Mouse (Mus musculus) urinary bladder, postnatal 10 days (tissue): Measurements from ENCODE around the gene Twf1.

Source experiments
- DNase-seq: peaks from one replicate; pipeline ENCODE4 v3.0.0; 2022; ENCODE audit warnings: low spot score

Gene Twf1

DNA sequence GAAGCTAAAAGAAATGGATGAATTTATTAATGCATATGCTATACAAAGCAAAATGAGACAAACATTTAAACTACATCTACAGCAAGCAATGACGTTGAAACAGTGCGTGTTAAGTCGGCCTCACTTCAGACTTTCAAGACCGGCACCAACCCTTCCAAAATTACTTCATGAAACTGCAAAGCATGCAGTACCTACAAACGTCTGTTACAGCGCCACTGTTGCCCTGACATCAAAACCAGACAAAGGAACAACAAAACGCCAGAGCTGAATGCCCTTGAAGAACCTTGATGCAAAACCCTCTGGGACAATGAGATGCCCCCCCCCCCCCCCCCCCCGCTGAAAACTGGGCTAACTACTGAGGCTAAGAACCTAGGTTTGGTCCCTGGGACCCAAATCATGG is 16.9 kb downstream of the Twf1 start:
- no peak for DNase-seq

DNA sequence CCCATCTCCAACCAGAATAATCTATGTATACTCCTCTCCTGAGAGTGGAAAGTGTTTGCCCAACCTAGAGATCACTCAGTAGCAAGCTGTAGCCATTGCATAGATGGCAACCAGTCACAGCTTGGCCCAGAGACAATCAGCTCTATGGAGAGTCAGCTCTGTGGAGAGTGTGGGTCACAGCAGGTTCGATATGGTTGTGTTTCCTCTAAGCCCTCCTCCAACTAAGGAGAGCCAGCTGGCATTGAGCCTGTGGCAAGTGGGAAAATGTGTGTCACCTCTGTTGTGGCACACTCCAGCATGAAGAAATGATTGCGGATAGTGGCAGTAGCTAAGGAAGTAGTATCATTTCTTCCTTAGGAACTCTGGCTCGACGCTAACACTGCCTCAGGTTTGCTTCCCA is 18.2 kb downstream of the Twf1 start:
- no peak for DNase-seq

DNA sequence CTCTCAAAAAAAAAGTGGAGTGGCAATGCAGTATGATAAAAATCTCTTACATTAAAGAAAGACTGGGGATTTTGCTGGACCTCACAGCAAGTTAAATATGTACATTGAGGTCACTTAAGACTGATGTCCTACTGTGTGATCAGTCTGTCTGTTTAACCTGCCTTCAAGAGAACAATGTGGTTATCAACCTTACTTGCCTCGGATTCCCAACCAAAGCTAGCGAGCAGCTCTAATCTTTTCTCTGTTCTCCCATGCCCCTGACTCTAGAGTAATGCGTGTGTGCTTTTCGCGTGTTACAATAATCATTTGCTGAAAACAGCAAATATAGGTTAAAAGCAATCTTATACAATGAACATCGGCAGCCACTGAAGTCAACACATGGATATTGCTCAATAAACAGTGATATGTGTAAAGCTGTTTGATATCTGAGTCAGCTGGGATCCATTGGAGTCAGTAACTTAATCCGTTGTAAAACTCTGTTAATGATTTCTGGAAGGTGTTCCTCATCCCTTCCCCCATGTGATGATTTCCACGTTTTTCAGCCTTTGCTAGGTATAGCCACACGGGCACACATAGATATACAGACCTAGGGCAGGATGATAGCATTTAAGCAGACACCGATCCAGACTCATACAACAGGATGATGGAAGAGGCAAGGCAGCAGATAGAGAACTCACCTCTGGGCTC is 21.1 kb downstream of the Twf1 start:
- no peak for DNase-seq

DNA sequence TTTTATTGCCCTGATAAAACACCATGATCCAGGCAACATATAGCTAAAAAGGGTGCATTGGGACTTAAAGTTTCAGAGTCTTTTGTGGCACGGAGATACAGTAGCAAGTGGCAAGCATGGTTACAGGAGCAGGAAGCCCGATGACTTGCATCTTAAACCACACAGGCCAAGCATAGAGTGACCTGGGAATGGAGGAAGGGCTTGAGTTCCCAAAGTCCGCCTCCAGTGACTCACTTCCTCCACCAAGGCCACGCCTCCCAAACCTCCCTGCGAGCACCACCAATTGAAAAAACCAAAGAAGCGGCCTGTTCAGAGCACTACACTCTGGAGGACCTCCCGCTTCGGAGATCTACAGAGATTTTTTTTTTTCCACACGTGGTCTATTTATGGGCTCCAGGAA is 23.8 kb downstream of the Twf1 start:
- DNase-seq, result no peak

DNA sequence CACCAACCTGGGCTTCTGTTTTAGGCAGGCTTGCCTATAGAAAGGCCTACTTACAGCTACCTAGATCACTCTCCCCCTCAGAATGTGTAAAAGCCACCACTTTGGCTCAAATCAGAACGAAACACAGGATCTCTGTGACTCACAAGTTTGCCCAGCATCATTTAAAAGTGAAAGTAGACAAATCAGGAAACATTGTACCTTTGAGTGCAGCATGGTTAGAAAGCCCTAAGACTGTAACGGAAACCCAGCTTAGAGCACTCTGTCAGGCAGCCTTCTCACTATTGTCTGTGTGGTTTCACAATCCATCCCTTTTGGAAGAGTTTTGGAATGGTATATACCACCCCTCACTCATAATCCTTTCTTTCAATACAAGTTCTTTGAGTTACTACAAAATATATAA is 24.8 kb downstream of the Twf1 start:
- DNase-seq, result no peak

DNA sequence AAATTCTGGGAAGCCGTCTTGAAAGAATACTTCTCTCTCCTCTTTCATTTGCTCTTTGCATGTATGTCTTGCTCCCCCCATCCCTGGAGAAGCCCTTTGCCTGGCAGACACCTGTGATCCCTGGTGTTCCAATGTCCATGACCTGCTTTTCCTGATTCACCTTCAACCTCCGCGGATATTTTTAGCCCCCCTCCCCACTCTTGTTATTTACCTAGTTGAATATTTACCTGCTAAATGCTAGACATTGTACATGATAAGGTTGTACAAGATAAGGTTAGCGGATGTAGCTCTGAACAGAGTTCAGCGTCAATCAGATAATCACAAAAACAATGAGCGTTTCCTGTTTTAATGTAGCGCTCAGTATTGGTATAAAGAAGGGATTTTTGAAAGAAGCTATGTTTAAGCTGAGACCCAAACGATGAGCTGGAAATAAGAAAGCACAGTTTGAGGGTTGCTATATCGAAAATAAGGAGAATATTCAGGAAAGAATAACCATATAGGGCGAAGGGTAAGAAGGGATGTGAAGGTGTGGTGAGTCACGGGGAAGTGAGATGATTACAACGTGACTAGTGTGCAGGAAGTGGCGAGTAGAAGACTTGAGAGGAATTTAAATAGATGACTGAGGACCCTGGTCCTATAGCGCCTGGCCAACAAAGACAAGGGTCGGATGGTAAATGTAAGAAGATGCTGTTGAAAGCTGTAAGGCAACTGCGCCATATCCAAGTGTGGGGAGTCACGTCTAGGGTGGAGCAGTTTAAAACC is 30.6 kb downstream of the Twf1 start:
- DNase-seq, result no peak

DNA sequence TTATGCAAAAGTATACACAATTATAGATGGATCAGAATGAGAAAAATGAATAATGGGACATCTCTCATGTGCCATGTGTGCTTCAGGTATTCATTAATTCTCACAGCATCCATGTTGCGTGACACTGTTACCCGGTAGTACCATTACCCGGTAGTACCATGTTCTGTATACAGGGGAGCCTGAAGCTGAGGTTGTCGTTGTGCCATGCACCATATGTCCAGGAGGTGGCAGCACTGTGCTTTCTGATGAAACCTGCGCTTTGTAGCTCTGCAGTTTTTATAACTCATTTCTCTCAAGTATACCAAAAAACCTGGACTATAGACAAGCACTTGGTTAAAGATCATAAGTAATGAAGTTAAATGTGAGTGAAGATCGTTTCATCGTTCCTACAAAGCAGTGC is 32.2 kb downstream of the Twf1 start:
- peak; percentile 68 for DNase-seq

DNA sequence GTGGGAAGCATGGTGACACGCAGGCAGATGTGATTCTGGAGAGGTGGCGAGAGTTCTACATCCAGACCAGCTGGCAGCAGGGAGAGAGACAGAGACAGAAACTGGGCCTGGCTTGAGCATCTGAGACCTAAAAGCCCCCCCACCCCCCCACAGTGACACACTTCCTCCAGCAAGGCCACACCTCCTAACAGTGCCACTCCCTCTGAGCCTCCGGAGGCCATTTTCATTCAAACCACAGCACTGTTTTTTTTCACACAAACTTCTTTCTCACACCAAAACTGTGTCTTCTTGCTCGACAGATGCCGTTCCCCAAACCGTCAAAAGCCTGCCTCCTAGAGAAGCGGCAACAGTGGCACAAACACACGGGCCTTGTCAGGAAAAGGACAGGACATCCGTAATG is 36.2 kb downstream of the Twf1 start:
- DNase-seq, result no peak

DNA sequence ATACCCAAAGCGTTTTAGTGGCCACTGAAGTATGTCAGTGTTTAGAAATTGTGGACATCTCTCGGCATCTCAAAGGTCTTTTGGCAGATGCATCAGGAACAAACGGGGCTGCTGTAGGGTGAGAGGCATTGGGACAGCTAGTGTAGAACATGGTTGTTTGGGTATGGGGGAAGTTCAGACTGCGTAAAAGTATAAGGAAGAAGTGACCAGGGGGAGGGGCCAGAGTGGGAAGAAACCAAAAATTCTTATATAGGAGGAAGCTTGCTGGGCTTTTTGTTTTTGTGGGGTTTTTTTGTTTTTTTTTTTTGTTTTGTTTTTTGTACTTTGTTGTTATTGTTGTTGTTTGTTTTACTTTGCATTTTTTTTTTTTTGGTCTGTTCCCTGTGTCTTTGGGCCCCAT is 44.8 kb downstream of the Twf1 start:
- DNase-seq, result no peak

DNA sequence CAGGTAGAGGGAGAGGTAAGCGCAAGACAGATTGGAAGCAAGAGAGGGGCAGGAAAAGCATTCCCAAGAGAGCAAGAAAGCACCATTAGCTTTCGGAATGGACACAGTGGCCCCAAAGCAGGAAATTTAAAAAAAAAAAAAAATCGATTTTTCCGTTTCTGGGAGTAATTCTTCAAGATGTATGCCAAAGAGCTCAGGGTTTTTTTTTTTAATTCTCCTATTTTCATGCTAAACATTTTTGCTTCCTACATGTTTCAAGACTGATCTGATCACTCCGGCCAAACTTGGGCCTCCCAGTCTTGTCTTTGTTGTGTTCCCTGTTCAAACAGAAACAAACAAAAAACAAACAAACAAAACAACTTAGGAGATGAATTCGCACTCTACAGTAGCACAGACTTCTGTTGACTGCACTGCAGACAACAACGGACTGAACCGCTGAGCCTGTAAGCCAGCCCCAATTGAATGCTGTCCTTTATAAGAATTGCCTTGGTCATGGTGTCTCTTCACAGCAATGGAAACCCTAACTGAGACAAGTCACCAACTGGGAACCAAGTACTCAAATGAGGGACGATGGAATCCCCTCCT is 45.5 kb downstream of the Twf1 start:
- no peak for DNase-seq

DNA sequence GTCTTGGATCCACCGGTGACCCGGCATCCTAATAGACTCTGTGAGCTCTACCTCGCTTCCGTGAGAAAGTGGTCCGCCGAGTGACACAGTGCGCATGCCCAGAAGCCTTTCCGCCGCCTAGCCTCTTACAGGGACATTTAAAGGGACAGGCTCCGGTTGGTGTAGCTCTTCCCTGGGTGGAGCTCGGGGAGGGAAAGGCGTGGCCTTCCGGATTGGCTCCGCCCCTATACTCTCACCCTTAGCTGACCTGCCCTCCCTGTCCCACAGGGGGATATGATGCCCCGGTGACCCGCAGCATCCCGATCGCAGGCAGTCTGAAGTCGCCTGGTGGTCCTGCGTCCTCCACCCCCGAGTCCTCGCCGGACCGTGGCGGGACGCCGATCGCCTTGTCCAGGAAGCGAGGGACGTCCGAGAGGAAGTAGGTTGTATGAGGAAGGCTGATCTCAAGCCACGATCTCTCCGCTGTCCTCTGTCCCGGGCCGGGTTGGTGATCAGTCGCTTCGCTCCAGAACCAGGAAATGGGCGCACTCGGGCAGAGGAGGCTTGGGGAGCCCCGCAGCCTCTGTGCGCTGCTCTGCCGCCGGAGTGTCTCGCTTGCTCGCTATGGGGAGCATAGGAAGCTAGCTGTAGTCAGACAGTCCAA is 46.2 kb downstream of the Twf1 start, which contains the start of the genes Pus7l and Irak4:
TSS of gene Pus7l (minus strand) at position 139 of the 643 bp plus-strand sequence.
TSS of gene Irak4 (plus strand) at position 235 of the 643 bp plus-strand sequence.
- peak; percentile 76 for DNase-seq

DNA sequence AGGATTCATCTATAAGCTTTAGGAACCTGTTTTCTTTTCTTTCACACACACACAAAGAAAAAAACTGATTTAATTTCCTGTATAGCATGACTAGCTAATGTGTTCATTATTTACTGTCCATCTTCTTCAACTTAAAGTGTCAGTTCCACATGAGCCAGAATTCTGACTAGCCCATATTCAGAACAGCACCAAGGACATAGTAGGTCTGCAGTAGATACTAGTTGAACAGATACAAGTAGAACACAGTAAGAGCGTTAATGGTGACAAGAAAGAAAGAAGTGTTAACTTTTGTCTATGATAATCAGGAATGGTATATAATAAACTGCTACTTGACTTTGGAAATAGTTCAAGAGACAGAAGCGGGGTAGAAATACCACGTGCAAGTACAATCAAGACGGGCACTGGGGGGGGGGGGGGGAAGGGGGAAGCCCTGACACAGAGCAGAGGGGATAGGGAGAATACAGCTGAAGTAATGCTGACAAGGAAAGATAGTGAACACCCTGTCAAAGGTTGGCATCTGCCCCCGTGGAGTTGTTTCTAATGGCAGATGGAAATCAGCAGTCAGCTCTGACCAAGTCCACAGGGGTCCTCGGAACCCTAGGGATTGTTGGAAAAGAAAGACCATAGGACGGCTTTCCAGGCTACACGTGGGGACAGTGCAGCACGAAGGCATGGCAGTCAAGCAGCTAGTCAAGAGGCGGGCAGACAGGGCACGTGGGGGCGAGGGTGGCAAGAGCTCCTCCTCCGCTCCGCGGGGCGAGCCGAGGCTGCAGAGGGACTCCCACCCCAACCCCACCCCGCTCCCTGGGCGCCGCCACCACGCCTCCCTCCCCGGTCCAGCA is 46.9 kb downstream of the Twf1 start:
- no peak for DNase-seq

DNA sequence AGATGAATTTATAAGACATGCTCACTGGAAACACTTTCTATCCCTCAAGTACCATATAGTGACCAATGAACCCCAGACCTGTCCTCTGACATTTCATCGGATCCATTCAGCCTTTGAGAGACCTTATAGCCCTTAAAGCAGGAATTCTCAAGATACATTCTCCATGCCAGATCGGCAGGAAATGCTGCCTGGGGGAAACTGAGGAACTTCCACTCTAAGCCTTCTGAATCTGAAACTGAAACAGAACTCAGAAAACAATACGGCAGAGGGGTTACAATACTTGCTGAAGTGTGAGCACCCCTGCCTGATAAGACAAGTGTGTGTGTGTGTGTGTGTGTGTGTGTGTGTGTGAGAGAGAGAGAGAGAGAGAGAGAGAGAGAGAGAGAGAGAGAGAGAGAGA is 50.4 kb downstream of the Twf1 start:
- no peak for DNase-seq

DNA sequence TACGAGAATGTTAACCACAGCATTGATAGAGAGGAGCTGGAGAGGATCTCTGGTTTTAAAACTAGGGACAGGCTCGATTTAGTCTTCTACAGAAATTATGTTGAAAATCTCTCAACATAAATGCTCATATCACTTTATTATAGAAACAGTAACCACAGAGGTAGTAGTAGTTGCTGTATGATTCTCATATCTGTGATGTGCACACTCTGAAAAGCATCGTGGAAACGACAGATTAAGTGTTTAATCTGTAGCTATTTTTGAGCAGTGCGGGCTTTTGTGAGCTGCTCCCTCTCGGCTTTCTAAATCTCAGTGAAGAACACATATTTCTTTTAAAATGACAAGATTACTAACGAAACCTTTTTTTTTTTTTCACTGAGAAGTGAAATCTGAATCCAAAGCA is 54.2 kb downstream of the Twf1 start:
- DNase-seq, result no peak

DNA sequence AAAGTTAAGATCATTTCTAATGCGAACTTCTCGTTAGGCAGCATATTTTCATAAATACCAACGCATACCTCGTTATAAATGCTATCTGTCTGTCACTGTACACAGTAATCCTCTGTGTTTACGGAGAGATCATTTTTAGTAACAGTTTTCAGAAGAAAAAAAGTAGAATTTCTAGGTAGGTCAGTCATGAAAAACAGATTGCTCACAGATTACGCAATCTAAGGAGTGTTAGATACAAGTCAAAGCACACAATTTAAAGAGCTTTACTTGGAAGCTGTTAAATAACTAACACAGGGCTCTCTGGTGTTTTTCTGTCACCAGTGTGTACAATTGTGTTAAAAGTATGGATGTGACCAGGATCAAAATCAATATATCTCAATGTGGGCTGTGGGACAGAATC is 56.7 kb downstream of the Twf1 start:
- no peak for DNase-seq

DNA sequence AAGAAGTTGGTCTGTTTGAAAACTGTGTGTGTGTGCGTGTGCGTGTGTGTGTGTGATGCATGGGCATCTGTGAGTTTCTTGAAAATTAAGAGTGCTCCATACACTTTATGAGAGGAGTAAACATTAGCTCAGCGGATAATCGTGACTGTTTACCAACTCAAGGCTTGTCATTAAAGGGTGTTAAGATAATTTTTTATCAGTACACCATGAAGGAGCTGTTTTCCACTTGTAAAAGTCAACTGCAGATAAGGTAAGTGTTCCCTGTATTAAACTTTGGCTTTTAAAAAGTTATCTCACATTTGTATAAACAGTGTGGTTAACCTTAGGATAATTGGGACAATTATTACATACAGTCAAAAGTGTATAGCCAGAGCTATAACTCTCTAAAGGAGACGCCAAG is 57.4 kb downstream of the Twf1 start:
- DNase-seq, result no peak

DNA sequence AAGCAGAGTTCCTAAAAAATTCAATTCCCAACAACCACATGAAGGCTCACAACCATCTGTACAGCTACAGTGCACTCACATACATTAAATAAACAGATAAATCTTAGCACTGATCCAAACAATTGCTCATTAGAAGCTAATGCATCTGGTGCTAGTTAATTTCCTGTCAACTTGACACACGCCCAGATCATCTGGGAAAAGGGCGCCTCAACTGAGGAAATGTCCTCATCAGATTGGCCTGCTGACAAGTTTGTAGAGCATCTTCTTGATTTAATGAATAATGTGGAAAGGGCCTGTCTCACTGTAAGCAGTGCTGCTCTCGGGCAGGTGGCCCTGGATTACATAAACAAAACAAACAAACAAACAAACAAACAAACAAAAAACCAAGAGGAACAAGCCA is 59.2 kb downstream of the Twf1 start:
- no peak for DNase-seq
